Mouse (Mus musculus) testis, adult 10 weeks (tissue): Measurements from ENCODE around the gene Cnih1. TPM values are rescaled to one million over a fixed set of nuclear protein-coding genes. Genes with fewer than 3 reads are reported as not detected.

Experiments used
- polyA plus RNA-seq: library from polyadenylated mRNA; stranded (reverse); fragments of 350-450 nt; fragmentation: Illumina TruSeq; extraction: RNeasy Lipid Tissue Mini Kit (QIAGEN cat#74804); gene quantifications from one replicate; pipeline ENCODE4 v1.2.3, GENCODE M21; 2014; ENCODE audit warnings: low read depth, low replicate concordance

Cnih1 gene
- 40.6 TPM for polyA plus RNA-seq

DNA sequence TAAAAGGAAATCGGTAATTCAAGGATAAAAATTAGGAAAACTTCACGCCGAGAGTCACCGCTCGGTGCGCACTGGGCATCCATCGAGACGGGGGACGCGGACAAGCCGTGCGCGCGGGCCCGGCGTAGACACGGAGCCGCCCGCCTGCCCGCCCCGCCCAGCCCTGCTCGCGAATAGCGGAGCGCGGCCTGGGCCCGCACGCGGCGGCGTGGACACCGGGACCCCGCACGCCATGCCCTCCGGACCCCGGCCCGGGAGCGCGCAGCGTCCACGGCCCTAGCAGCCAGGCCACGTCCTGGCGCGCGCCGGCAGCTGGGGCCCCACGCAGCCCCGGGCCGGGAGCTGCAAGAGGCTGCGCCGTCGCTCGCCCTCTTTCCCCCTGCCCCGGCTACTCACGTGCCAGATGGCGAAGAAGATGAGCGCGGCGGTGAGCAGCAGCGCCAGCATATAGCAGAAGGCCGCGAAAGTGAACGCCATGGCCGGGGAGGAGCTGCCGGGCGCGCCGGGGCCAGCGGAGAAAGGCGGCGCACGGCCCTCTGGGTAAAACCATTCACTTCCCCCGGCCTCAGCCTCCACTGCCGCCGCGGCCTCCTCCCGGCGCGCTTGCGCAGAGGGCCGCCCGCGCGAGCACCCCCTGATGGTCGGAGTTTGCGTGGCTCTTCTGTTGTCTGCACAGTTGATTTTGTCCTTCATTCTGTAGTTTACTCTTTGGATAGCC lies at the start of gene Cnih1:
TSS of gene Cnih1 (minus strand) at position 625 of the 718 bp plus-strand sequence.

DNA sequence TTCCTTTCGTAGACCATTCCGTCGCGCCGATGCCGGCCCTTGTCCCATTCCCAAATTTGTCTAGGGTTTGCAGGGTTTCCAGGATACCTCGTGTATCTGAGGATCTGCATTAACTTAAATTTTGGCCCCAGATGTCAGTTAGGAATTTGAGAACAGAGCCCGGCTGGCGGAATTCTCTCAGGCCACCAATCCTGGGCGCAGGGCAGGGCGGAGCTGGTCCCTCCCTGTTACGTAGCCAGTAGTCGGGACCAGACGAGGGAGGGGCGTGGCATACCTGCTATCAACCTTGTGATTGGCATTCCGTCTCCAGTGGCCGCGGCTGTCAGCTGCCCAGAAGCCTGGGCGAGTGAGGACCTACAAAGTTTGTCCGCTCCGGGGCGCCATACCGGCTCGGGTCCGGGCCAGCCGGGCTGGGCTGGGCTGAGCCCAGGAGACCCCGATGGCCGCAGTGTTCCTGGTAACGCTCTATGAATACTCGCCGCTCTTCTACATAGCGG lies 43.7 kb upstream of the Cnih1 start, which contains the start of gene Cgrrf1:
TSS of gene Cgrrf1 (plus strand) at position 289 of the 497 bp plus-strand sequence.

DNA sequence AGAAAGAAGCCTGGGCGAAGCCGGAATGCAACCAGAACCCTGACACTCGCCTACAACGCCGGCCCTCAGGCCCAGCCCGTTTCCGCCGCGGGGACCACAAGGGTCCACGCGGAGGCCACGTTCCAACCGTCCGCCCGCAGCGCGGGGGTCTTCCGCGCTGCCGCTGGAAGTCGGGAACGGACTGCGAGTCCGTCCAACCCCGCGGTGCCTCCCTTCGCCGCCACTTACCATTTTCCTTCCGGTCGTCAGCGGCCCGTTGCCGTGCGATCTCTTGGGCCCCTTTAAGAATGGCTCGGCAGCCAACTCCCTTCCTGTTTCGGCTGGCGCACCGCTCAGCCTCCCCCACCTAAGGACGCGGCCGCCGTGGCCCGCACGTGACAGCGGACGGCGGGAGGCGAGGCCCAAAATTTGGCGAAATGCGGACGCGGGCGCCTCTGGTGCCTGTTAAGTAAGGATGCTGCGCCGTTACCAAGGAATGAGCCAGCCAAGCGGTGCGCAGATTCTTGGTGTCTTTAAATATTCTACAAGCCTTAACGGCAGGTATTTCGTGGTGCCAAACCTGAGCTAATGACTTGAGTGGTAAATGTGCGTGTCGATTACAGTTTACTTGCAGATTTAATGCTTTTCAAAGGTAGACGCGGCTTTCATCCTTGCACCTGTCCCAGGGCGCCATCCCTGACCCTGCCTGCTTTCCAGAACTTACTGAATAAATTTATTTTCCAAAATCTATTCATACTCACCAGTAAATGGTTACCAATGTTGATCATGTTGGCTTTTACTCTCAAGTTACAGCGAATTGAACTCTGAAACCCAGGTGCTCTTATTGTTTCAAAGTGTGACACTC lies 33.9 kb upstream of the Cnih1 start, which contains the start of gene Gmfb:
TSS of gene Gmfb (minus strand) at position 370 of the 844 bp plus-strand sequence.

DNA sequence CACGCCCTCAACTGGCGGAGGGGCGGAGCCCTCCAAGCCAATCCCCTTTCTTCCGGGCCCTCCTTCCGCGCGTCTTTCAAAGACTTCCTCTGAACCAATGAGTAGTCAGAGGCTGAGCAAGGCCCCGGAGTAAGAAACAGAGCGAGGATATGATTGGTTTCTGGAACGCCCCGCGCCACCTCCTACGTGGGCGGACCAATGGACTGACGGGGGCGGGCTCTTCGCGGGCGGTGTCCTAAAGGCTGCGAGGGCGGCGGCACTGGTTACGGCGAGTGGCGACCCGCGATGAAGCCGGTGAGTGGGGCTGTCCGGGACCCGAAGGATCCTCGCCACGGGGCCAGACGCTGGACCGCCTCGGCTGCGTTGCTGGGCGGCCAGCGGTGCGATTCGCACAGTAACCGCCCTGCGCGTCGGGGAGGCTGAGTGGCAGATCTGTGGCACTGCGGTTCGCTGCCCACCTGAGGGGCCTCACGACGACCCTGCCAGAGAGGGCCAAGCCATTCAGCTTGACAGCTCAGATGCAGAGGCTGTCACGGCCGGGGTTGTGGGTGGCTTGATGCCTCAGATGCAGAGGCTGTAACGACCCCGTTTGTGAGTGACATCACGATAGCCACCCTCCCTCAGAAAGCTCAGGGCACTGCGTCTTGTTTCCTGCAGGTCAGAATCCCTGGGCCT lies 27.7 kb downstream of the Cnih1 start, which contains the start of gene Cdkn3:
TSS of gene Cdkn3 (plus strand) at position 187 of the 675 bp plus-strand sequence.

Other genes with a start within 250 kb of the Cnih1 start
- gene Cdkn3, start 27.9 kb downstream of the Cnih1 start, polyA plus RNA-seq, result 505 TPM
- gene Gmfb, start 33.8 kb upstream of the Cnih1 start, polyA plus RNA-seq, result 316 TPM
- gene Cgrrf1, start 43.7 kb upstream of the Cnih1 start, polyA plus RNA-seq, result 89.5 TPM
- 131 TPM for gene Samd4, start 94.4 kb upstream of the Cnih1 start, polyA plus RNA-seq